Mouse (Mus musculus) kidney, embryonic 14.5 days (tissue): ENCODE results near the gene Npepps. TPM values are rescaled to one million over a fixed set of nuclear protein-coding genes. Genes with fewer than 3 reads are reported as not detected.
"Not testable (repeated sequence)": the region's sequence is repeated elsewhere in the genome, so short reads cannot be mapped to it uniquely, and the experiment has no call there.

Source experiments
- ATAC-seq: fragments of 200-750 bp; cut with Nextera tagmentation; 2 replicates; pipeline ENCODE4 v1.8.0; 2017; ENCODE audit warnings: moderate number of reproducible peaks, mild to moderate bottlenecking, moderate TSS enrichment, moderate library complexity; ENCODE audit not compliant: low FRiP score, low TSS enrichment
- H3K27ac ChIP-seq: fragments of 300-500 bp; sonication (generic); 2 replicates; pipeline ENCODE4 v1.5.1; 2014; ENCODE audit warnings: low read depth, mild to moderate bottlenecking, low read length, moderate library complexity, mixed read lengths
- H3K27me3 ChIP-seq: fragments of 300-500 bp; sonication (generic); 2 replicates; pipeline ENCODE4 v1.6.1; 2014; ENCODE audit warnings: mild to moderate bottlenecking, low read length; ENCODE audit not compliant: control insufficient read depth, insufficient read depth
- H3K36me3 ChIP-seq: fragments of 300-500 bp; sonication (generic); 2 replicates; pipeline ENCODE4 v1.6.1; 2014; ENCODE audit warnings: low read length, mixed read lengths; ENCODE audit not compliant: control insufficient read depth, insufficient read depth
- H3K4me1 ChIP-seq: fragments of 300-500 bp; sonication (generic); 2 replicates; pipeline ENCODE4 v1.6.1; 2014; ENCODE audit warnings: low read length, mixed read lengths; ENCODE audit not compliant: control insufficient read depth, insufficient read depth
- H3K4me2 ChIP-seq: fragments of 300-500 bp; sonication (generic); replicated peaks from 2 replicates; pipeline ENCODE4 v1.6.1; 2014; ENCODE audit warnings: low read depth, mild to moderate bottlenecking, low read length
- H3K4me3 ChIP-seq: fragments of 300-500 bp; sonication (generic); 2 replicates; pipeline ENCODE4 v1.5.1; 2014; ENCODE audit warnings: mild to moderate bottlenecking, low read length
- H3K9ac ChIP-seq: fragments of 300-500 bp; sonication (generic); 2 replicates; pipeline ENCODE4 v1.6.1; 2014; ENCODE audit warnings: low read depth, mild to moderate bottlenecking, low read length, moderate library complexity
- H3K9me3 ChIP-seq: fragments of 300-500 bp; sonication (generic); 2 replicates; pipeline ENCODE4 v1.6.1; 2016; ENCODE audit warnings: low read length; ENCODE audit not compliant: control insufficient read depth
- WGBS: fragments of 180-500 bp; shearing (Covaris S2); extraction: QIAGEN DNeasy Blood & Tissue Kit; methylation state at CpG from one replicate; pipeline ENCODE4 v1.1.7; 2014; 5-methylcytosine and 5-hydroxymethylcytosine counted together
- polyA plus RNA-seq: library from polyadenylated mRNA; unstranded; fragments of >200 nt; fragmentation: Nextera tagmentation; extraction: Ambion mirVana; gene quantifications from 2 replicates; pipeline ENCODE4 v1.2.1, GENCODE M21; 2014

Gene Npepps
- polyA plus RNA-seq, 1 experiment from 2014 or later = 78.6 TPM

DNA sequence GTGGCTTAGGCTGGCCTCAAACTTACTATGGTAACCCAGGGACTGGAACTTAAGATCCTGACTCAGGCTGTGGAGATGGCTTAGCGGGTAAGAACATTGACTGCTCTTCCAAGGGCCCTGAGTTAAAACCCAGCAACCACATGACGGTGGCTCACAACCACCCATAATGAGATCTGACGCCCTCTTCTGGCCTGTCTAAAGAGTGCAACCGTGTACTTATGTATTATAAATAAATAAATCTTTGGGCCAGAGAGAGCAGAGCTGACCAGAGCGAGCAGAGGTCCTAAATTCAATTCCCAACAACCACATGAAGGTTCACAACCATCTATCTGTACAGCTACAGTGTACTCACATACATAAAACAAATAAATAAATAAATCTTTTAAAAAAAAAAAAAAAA lies 6.8 kb downstream of the Npepps start:
- H3K4me2 ChIP-seq = no peak overlapping the region
- no peak overlapping the region for H3K9ac ChIP-seq
- H3K9me3 ChIP-seq = no peaks in the 10 kb centered on the region
- H3K27me3 ChIP-seq = no peaks in the 10 kb centered on the region
- no peak for ATAC-seq
- H3K27ac ChIP-seq = no peak overlapping the region
- no peaks in the 10 kb centered on the region for H3K36me3 ChIP-seq
- H3K4me3 ChIP-seq = no peak overlapping the region
- H3K4me1 ChIP-seq = peaks cover 5% of the 10 kb centered on the region
- WGBS = 87% methylated on average over 5 of the region's 5 CpGs

DNA sequence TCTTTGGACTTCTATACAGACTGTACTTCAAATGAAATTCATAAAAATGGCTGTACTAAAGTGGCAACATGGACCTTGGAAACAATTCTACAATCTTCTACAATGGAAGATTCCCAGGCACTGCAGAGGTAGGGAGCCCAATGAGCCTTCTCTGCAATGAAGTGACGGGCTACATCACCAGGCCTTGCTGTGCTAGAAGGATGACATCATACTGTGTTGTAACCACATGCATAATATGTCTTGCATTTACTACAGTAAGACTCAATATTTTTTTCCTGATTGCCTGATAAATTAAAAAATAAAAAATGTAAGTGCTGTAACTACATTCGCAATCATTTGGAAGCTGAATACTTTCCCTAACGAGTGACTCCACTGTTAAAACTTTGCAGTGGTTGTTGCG lies 7.6 kb downstream of the Npepps start:
- no peaks in the 10 kb centered on the region for H3K36me3 ChIP-seq
- no peaks in the 10 kb centered on the region for H3K4me1 ChIP-seq
- H3K9me3 ChIP-seq = no peaks in the 10 kb centered on the region
- WGBS = 97% methylated on average over 4 of the region's 4 CpGs
- no peak overlapping the region for H3K27ac ChIP-seq
- ATAC-seq = no peak
- no peaks in the 10 kb centered on the region for H3K27me3 ChIP-seq
- H3K9ac ChIP-seq = no peak overlapping the region
- no peak overlapping the region for H3K4me3 ChIP-seq
- H3K4me2 ChIP-seq = no peak overlapping the region

DNA sequence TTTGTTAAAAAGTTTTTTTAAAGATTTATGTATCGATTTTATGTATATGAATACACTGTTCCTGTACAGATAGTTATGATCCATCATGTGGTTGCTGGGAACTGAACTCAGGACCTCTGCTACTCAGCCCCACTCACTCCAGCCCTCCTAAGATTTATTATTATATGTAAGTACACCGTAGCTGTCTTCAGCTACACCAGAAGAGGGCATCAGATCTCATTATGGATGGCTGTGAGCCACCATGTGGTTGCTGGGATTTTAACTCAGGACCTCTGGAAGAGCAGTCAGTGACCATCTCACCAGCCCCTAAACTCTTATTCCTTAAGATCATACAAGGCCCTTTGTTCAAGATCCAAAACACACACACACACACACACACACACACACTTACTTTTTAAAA lies 10.4 kb downstream of the Npepps start:
- H3K9me3 ChIP-seq, H3K4me3 ChIP-seq, H3K27ac ChIP-seq, H3K9ac ChIP-seq, H3K27me3 ChIP-seq, H3K4me1 ChIP-seq, ATAC-seq, H3K4me2 ChIP-seq: not testable (repeated sequence)
- WGBS = 66% methylated on average over 2 of the region's 2 CpGs
- H3K36me3 ChIP-seq = peaks cover 13% of the 10 kb centered on the region

DNA sequence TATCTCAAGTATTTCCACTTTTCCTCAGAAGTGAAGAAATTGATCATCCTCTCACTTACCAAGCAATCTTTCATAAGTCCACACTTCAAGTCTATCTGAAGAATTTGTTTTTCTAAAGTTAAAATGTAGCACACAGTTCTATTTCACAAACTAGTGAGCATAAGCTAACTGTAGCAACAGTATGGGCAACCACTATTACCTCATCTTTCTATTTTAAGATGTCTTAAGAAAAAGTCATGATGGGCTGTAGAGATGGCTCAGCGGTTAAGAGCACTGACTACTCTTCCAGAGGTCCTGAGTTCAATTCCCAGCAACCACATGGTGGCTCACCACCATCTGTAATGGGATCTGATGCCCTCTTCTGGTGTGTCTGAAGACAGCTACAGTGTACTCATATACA lies 13.9 kb downstream of the Npepps start:
- H3K4me1 ChIP-seq, ATAC-seq, H3K4me2 ChIP-seq, H3K9ac ChIP-seq, H3K4me3 ChIP-seq, H3K27ac ChIP-seq, H3K9me3 ChIP-seq, H3K27me3 ChIP-seq: not testable (repeated sequence)
- peaks cover 18% of the 10 kb centered on the region for H3K36me3 ChIP-seq
- WGBS = 100% methylated on average over 1 of the region's 1 CpGs

DNA sequence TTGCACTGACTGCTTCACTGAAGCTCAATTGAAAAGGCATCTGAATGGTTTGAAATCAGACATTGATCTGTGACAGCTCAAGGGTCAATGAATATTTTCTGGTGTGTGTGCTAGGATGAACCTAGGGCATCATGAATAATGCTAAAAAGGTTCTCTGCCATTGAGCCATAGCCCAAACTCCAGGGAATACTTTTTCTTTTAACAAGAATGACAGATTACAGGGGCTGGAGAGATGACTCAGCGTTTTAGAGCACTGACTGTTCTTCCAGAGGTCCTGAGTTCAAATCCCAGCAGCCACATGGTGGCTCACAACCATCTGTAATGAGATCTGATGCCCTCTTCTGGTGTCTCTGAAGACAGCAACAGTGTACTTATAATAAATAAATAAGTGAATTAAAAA lies 30.8 kb downstream of the Npepps start:
- WGBS = 77% methylated on average over 1 of the region's 1 CpGs
- H3K4me3 ChIP-seq, ATAC-seq, H3K27ac ChIP-seq, H3K9me3 ChIP-seq, H3K4me1 ChIP-seq, H3K9ac ChIP-seq, H3K27me3 ChIP-seq, H3K4me2 ChIP-seq: not testable (repeated sequence)
- H3K36me3 ChIP-seq = peaks cover 29% of the 10 kb centered on the region

DNA sequence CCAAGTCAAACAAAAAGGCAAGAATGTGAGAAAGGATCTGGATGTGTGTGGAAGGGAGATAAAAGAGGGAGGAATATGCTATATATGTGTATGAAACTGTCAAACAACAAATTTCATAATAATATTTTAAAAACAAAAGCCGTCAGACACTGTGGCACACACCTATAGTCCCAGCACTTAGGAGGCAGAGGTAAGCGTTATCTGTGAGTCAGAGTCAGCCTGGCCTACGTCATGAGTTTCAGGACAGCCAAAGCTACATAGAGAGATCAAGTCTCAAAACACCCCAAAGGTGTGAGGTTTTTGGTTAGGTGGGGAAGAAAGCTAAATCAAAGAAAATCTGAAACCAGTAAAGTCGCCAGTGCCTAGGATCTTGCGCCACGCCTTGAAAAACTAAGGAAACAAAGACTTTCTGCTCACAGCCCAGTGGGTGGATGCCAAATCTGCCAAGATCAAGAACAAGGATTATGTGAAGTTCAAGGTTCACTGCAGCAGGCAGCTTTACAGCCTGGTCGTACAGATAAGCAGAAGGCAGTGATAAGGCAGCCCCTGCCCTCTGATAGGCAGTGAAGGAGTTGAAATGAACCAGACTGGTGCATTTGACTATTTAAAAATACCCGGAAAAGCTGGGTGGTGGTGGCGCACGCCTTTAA lies 33.8 kb downstream of the Npepps start:
- Histone ChIP-seq H3K4me2 (no peak overlapping the region), H3K4me1 (no peaks in the 10 kb centered on the region), H3K27me3 (no peaks in the 10 kb centered on the region), H3K4me3 (no peak overlapping the region), H3K9ac (no peak overlapping the region), H3K27ac (no peak overlapping the region), H3K36me3 (peaks cover 34% of the 10 kb centered on the region), H3K9me3 (no peaks in the 10 kb centered on the region)
- ATAC-seq = no peak
- 89% methylated on average over 10 of the region's 10 CpGs for WGBS

DNA sequence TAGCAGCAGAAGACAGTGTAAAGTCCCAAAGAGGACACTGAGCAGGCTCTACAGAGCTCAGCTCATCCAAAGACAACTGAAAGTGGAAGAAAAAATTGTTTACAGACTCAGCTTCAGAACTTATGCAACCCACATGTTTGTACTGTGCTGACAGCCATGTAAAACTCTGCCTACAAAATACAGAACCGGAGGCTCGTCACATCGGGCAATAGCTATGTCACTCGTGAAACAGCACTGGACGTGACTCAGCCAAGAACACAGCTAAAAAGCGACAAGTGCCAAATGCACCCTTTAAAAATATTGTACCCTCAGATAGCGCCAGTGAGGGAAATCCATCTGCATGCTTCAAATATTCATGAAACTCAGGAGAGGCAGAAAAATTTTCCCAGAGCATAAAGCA lies 39.1 kb downstream of the Npepps start:
- Histone ChIP-seq H3K9ac (no peak overlapping the region), H3K36me3 (peaks cover 58% of the 10 kb centered on the region), H3K27ac (no peak overlapping the region), H3K9me3 (no peaks in the 10 kb centered on the region), H3K4me2 (no peak overlapping the region), H3K4me1 (no peaks in the 10 kb centered on the region), H3K27me3 (no peaks in the 10 kb centered on the region), H3K4me3 (no peak overlapping the region)
- WGBS = 93% methylated on average over 7 of the region's 7 CpGs
- no peak for ATAC-seq

DNA sequence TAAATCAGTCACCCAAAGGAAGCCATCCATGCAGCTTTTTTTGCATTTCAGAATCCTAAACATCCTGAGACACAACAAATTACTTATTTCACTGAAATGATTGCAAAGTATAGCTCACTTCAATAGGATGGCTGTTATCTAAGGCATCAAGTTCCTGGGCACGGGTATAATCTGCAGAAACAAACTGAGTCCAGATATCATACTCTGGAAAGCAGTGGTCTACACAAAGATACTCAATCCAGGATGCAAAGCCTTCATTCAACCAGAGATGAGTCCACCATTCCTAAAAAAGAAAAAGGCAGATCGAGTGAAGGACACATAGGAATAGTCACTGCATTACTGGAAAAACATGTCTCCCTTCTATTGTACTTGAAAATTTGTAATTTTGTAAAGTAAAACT lies 42.5 kb downstream of the Npepps start:
- no peaks in the 10 kb centered on the region for H3K4me1 ChIP-seq
- no peak overlapping the region for H3K27ac ChIP-seq
- no peak for ATAC-seq
- H3K9ac ChIP-seq = no peak overlapping the region
- H3K4me2 ChIP-seq = no peak overlapping the region
- H3K36me3 ChIP-seq = peaks cover 68% of the 10 kb centered on the region
- H3K9me3 ChIP-seq = no peaks in the 10 kb centered on the region
- H3K27me3 ChIP-seq = no peaks in the 10 kb centered on the region
- H3K4me3 ChIP-seq = no peak overlapping the region
- WGBS = 94% methylated on average over 2 of the region's 2 CpGs

DNA sequence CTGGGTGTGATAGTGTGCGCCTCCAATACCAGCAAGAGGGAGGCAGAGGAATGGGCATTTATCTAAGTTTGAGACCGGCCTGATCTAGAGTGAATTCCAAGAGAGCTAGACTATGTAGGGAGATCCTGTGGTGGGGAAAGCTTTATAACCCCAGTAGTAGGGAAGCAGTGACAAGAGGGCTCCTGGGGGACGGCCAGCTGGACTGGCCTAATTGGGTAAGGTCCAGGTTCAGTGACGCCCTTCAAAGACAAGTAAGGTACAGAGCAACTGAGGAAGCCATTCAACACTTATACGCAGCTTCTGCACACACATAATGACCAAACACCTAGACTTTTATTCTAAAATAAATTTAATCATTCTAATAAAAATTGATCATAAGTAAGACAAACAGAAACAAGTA lies 48.0 kb downstream of the Npepps start:
- no peaks in the 10 kb centered on the region for H3K4me1 ChIP-seq
- no peaks in the 10 kb centered on the region for H3K27me3 ChIP-seq
- peaks cover 71% of the 10 kb centered on the region for H3K36me3 ChIP-seq
- 92% methylated on average over 5 of the region's 5 CpGs for WGBS
- ATAC-seq = no peak
- H3K27ac ChIP-seq = no peak overlapping the region
- no peak overlapping the region for H3K9ac ChIP-seq
- no peak overlapping the region for H3K4me3 ChIP-seq
- no peaks in the 10 kb centered on the region for H3K9me3 ChIP-seq
- no peak overlapping the region for H3K4me2 ChIP-seq
